Mouse (Mus musculus) T-cell, adult 66 days (primary cell): ENCODE results near the gene Scn10a. TPM values are rescaled to one million over a fixed set of nuclear protein-coding genes. Genes with fewer than 3 reads are reported as not detected.

Source experiments
- total RNA-seq, 2 experiments: library from RNA; stranded (reverse); gene quantifications; 3 replicates in 1 of 2; 4 replicates in 1 of 2; pipeline ENCODE4 v1.2.4; 2023

The Scn10a gene
- total RNA-seq: not detected

DNA sequence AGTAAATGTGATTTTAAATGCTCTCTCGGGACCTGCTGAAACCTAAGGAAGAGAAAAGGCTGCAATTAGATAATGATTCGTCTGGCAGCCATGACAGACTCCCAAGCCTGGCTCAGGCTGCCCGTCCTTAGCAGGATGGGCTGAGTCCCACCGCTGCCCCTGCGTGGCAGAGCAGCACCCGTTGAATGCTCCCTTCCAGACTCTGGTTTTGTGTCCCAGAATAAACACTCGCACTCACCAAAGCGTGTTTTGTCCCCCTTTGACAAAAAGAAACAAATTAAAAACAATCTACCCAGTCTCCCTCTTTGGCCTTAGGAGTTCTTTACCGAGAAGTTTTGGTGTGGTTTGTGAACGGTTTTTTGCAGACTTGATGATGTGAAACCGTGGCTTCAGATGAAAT lies at the start of gene Scn10a:
Scn10a (minus strand) TSS at position 101 of the 400 bp plus-strand sequence.

DNA sequence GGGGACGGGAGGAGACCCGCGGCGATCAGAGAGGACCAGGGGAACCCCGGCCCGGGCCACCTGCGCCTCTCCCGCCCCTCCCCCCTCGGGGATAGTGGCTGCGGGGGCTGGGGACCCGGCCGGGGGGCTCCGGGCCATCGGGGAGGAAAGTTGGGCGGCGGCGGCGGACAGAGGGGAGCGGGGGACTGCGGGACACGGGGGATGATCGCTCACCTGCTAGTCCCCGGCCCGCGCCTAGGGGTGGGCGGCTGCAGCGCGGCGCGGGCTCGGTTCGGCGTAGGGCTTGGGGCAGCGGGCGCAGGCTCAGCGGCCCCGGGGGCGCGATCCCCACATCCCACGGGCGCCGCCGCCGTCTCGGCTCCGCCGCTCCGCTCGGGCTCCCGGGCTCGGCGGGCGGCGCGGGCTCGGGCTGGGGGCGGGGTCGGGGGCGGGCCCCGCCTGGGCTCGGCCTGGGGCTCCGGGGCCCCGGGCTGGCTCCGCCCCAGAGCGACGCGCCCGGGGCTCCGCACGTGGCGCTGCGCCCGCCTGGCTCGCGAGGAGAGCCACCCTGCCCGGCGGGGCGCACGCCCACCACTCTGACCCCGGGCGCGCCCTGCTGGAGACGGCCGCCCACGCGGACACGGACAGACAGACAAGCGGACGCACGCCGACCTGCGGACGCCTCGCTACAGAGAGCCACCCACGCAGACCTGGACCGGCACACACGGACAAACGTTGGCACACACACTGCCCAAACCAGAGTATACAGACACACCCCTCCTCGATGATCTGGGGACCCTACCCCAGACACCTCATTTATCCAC lies 140.3 kb downstream of the Scn10a start, which contains the start of gene Scn5a:
Scn5a (minus strand) TSS at position 381 of the 803 bp plus-strand sequence.

Other genes starting within 250 kb of the Scn10a start
- gene Scn5a, start 140.3 kb downstream of the Scn10a start, total RNA-seq: under 1 TPM in 1 of 2 experiments, not detected in 1; 0.06 TPM
- not detected for gene Scn11a, start 106.1 kb upstream of the Scn10a start, total RNA-seq
- gene Wdr48, start 175.6 kb upstream of the Scn10a start, total RNA-seq: 10 to 100 TPM; 62.6 to 69.9 TPM
- gene Gorasp1, start 218.2 kb upstream of the Scn10a start, total RNA-seq: 1 to 10 TPM; 2.4 to 7.0 TPM
- not detected for gene Ttc21a, start 218.3 kb upstream of the Scn10a start, total RNA-seq